Mouse (Mus musculus) heart, postnatal 0 days (tissue): ENCODE results near the gene Zc3hav1l.

Source experiments
- CTCF ChIP-seq: IDR thresholded peaks from 2 replicates; pipeline ENCODE4 v1.5.1; 2016; ENCODE audit warnings: antibody characterized with exemption, control low read depth, low read depth
- EP300 ChIP-seq: IDR thresholded peaks from 2 replicates; pipeline ENCODE4 v1.6.1; 2016; ENCODE audit warnings: antibody characterized with exemption, low read depth

GRCm38 (mm10) chr6:38343581-38343980 lies 44.5 kb upstream of the Zc3hav1l start:
- TF ChIP-seq CTCF: no peak
- no peak for TF ChIP-seq EP300
